Mouse (Mus musculus) lung, postnatal 0 days (tissue): ENCODE results near the gene Prr14.

ENCODE experiments used
- CTCF ChIP-seq: IDR thresholded peaks from 2 replicates; pipeline ENCODE4 v1.5.1; 2016; ENCODE audit warnings: antibody characterized with exemption, mild to moderate bottlenecking
- EP300 ChIP-seq: IDR thresholded peaks from 2 replicates; pipeline ENCODE4 v1.6.1; 2016; ENCODE audit warnings: antibody characterized with exemption, mild to moderate bottlenecking, control low read depth

DNA sequence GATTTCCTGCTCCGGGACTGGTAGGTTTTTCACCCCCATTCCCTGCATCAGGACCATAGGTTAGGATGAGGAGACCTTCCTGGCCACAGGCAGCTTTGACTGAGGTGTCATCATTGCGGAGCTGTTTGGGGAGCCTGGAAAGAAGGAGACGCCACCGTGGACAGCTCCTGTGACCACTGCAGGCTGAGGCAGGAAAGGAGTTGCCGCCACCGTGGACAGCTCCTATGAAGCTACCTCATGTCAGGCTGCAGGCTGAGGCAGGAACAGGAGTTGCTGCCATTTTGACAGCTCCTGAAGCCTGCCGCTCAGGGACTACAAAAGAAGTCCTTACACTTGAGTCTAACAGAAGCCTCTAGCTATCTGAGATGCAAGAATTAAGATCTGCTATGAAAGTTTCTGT lies 4.5 kb upstream of the Prr14 start:
- TF ChIP-seq CTCF: no peak
- no peak for TF ChIP-seq EP300
